Mouse (Mus musculus): ENCODE results near the gene Tmem270.

DNA sequence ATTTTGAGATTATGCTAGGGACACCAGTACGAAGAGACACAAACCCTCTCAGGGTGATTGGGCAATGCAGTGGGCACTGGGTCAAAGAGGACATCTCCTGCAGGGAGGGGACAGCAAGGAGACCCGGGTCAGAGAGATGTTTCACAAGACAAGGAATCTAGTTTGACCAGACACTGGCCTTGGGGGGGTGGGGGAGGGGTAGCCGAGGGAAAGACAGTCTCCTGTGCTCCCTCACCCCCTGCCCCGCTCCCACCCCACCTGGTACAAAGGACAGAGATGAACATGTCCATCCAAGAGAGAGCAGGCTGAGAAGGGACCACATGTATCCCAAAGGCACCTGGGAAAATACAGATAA, 41.5 kb upstream of the Tmem270 start:
- no peak for TF ChIP-seq ZC3H11A (IDR thresholded peaks at IDR 0.05; ENCODE audit: borderline replicate concordance, low read depth, low read length)
- no peak for TF ChIP-seq MAFK (IDR thresholded peaks at IDR 0.05; ENCODE audit: insufficient read depth, low read depth, low read length)
